Mouse (Mus musculus) intestine, embryonic 15.5 days (tissue): Measurements from ENCODE around the gene Zfp740. TPM values are rescaled to one million over a fixed set of nuclear protein-coding genes. Genes with fewer than 3 reads are reported as not detected.
A peak's percentile ranks its signal among the peaks of the same experiment; 100 is the strongest.

Experiments
- ATAC-seq: fragments of 200-750 bp; cut with Nextera tagmentation; 2 replicates; pipeline ENCODE4 v1.8.0; 2017; ENCODE audit warnings: moderate TSS enrichment, moderate library complexity
- H3K27ac ChIP-seq: fragments of 300-500 bp; sonication (generic); 2 replicates; pipeline ENCODE4 v1.5.1; 2015; ENCODE audit warnings: mild to moderate bottlenecking, inconsistent platforms
- H3K27me3 ChIP-seq: fragments of 300-500 bp; sonication (generic); replicated peaks from 2 replicates; pipeline ENCODE4 v1.6.1; 2015; ENCODE audit warnings: inconsistent platforms
- H3K36me3 ChIP-seq: fragments of 300-500 bp; sonication (generic); 2 replicates; pipeline ENCODE4 v1.6.1; 2015; ENCODE audit warnings: inconsistent platforms
- H3K4me1 ChIP-seq: fragments of 300-500 bp; sonication (generic); replicated peaks from 2 replicates; pipeline ENCODE4 v1.6.1; 2015; ENCODE audit warnings: inconsistent platforms
- H3K4me2 ChIP-seq: fragments of 300-500 bp; sonication (generic); replicated peaks from 2 replicates; pipeline ENCODE4 v1.6.1; 2015; ENCODE audit warnings: mild to moderate bottlenecking, inconsistent platforms
- H3K4me3 ChIP-seq: fragments of 300-500 bp; sonication (generic); replicated peaks from 2 replicates; pipeline ENCODE4 v1.5.1; 2015; ENCODE audit warnings: inconsistent platforms
- H3K9ac ChIP-seq: fragments of 300-500 bp; sonication (generic); 2 replicates; pipeline ENCODE4 v1.6.1; 2015; ENCODE audit warnings: inconsistent platforms
- H3K9me3 ChIP-seq: fragments of 300-500 bp; sonication (generic); 2 replicates; pipeline ENCODE4 v1.6.1; 2016; ENCODE audit warnings: inconsistent platforms
- WGBS: fragments of 180-500 bp; shearing (Covaris S2); methylation state at CpG from one replicate; pipeline ENCODE4 v1.1.7; 2015; 5-methylcytosine and 5-hydroxymethylcytosine counted together
- polyA plus RNA-seq: library from polyadenylated mRNA; unstranded; fragments of >200 nt; fragmentation: Nextera tagmentation; extraction: Ambion mirVana; gene quantifications from 2 replicates; pipeline ENCODE4 v1.2.1, GENCODE M21; 2015

The Zfp740 gene
- polyA plus RNA-seq, 1 experiment from 2014 or later = 44.1 TPM

DNA sequence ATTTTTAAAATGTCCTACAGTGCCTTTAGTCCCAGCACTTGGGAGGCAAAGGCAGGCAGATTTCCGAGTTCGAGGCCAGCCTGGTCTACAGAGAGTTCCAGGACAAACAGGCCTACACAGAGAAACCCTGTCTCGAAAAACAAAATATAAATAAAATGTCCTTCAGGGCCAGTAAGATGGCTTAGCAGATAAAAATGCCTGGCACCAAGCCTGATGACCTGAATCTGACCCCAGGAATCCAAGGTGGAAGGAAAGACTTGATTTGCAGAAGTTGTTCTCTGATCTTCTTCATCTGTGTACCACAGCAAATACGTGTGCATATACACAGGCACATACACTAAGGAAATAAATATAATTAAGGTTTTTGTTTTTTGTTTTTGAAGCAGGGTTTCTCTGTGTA, 7.7 kb upstream of the Zfp740 start:
- H3K9ac ChIP-seq = no peak overlapping the region; the same call in 1 of the 2 replicates
- no peak for ATAC-seq
- H3K27me3 ChIP-seq = no peaks in the 10 kb centered on the region
- WGBS = 54% methylated on average over 4 of the region's 4 CpGs
- no peak overlapping the region for H3K4me3 ChIP-seq
- no peak overlapping the region for H3K27ac ChIP-seq
- peaks cover 12% of the 10 kb centered on the region; the same call in 1 of the 2 replicates for H3K4me1 ChIP-seq
- no peaks in the 10 kb centered on the region for H3K9me3 ChIP-seq
- H3K36me3 ChIP-seq = peaks cover 5% of the 10 kb centered on the region; the same call in 1 of the 2 replicates
- no peak overlapping the region for H3K4me2 ChIP-seq

DNA sequence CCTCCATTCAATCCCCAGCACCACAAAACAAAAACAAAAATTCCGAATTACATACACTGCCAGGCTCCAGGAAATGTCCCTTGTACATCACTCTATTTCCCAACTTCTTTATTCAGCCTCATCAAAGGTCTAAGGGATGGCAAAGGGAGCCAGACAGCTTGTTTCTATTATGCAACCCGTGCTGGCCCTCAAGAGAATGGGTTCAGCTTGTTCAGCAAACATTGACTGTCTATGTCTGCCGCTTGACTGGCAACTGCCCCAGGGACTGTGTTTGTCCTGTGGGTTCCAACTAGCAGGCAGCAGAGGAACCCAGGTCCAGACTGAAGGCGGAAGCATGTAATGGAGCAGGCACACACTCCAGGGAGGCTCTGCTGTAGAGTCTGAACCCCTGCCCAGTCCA, 4.2 kb upstream of the Zfp740 start:
- Histone ChIP-seq H3K36me3 (peaks cover 5% of the 10 kb centered on the region; the same call in 1 of the 2 replicates), H3K9me3 (no peaks in the 10 kb centered on the region), H3K4me2 (no peak overlapping the region), H3K9ac (no peak overlapping the region), H3K27ac (no peak overlapping the region), H3K27me3 (no peaks in the 10 kb centered on the region), H3K4me3 (no peak overlapping the region), H3K4me1 (peaks cover 7% of the 10 kb centered on the region)
- ATAC-seq = no peak
- 76% methylated on average over 4 of the region's 4 CpGs for WGBS

DNA sequence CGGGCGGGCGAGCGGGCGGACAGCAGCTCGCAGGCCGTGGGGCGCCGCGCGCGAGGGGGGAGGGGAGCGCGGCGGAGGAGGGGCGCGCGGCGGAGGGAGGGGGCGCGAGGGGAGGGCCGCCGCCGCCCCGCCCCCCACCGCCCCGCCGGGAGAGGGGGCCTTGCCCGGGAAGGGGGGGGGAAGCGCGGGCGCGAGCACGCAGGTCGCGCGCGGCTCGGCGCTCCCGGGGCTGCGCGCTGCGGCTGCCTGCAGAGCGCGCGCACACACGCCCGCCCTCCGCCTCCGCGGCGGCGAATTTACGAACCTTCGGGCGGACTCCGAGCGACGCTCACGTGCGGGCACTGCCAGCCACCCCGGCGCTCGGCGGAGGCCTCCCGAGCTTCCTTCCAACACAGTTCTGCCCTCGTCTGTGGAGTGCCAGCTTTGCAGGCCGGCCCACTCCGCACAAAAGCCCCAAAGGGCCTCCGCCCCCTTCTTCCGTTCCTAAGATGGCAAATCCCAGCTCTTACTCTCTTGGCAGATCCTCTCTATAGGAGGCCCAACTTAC, 859 bp downstream of the Zfp740 start:
- 0% methylated on average over 39 of the region's 72 CpGs for WGBS
- Histone ChIP-seq H3K27me3 (no peaks in the 10 kb centered on the region), H3K9ac (peak overlapping the region; percentile 98), H3K4me2 (peak overlapping the region; percentile 84), H3K9me3 (no peaks in the 10 kb centered on the region), H3K27ac (peak overlapping the region; percentile 100), H3K36me3 (peaks cover 21% of the 10 kb centered on the region), H3K4me1 (peaks cover 36% of the 10 kb centered on the region), H3K4me3 (peak overlapping the region; percentile 92)
- peak; percentile 68 for ATAC-seq

DNA sequence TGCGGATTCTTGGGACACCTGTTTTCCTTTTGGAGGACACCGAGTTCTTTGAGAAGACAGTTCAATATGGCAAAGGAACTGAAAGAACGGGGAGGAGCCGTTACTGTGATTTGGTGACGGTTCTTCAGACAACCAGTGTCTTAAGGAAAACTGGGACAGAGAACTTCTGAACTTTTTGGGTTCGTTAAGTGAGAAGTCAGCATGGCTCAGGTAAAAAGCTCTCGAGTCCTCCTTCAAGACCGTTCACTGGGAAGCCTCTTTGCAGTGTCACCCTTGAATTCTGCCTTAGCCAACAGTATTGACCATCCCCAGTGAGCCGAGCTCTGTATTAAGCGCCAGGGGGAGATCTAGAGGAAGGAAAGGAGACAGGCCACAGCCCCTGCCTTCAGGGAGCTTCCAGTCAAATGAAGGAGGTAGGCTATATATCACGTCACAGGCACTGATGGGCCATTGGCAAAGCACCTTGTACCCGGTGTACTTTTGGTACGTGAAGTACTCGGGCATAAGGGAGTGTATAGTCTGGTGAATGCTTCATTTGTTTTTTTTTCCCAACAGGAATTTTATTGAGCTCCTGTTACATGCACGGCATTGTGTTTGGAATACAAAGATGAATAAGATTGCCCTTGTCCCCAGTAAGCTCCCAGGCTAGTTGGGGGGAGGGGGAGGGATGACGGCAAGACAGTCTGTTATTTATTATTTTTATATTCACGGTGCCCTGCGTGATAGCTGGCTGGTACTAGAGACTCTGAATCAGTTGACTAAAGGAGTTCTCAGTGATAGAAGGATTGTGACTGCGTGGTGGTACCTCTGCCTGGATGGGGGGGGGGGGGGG, 1.8 kb downstream of the Zfp740 start, which contains the start of gene Csad:
Gene Csad, minus strand, starts transcription at position 51 of the 832 bp plus-strand sequence.
- H3K4me3 ChIP-seq = peak within 1 kb of the TSS; percentile 92
- H3K27me3 ChIP-seq = no peaks in the 10 kb centered on the region
- H3K27ac ChIP-seq = peak within 1 kb of the TSS; percentile 100
- peak within 1 kb of the TSS; percentile 98 for H3K9ac ChIP-seq
- H3K36me3 ChIP-seq = peaks cover 20% of the 10 kb centered on the region
- ATAC-seq = no peak
- H3K4me2 ChIP-seq = peak within 1 kb of the TSS; percentile 84
- no peaks in the 10 kb centered on the region for H3K9me3 ChIP-seq
- WGBS = 45% methylated on average over 19 of the region's 19 CpGs
- peaks cover 36% of the 10 kb centered on the region for H3K4me1 ChIP-seq

DNA sequence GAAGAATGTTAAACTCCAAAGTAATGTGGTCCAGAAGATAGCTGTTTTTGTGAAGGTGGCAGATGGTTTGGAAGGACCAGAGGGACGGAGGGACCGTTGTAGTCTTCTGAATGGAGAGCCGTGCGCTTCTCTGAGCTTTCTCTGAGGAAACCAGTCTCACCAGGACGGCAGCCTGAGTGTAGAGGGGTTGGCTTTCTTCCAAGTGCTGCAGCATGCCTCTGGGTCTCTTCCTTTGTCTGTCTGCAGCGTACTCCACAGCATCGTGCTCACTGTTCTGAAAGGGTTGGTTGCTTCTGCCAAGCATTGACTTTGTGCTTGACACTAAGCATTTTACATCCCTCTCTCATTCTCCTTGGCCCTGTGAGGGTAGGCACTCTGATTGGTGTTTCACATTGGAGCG, 2.7 kb downstream of the Zfp740 start:
- Histone ChIP-seq H3K4me1 (peaks cover 36% of the 10 kb centered on the region), H3K36me3 (peaks cover 23% of the 10 kb centered on the region), H3K27me3 (no peaks in the 10 kb centered on the region), H3K9me3 (no peaks in the 10 kb centered on the region), H3K4me3 (peak overlapping the region; percentile 92), H3K9ac (peak overlapping the region; percentile 98; the same call in 1 of the 2 replicates), H3K27ac (peak overlapping the region; percentile 54), H3K4me2 (peak overlapping the region; percentile 84)
- no peak for ATAC-seq
- WGBS = 36% methylated on average over 8 of the region's 8 CpGs

DNA sequence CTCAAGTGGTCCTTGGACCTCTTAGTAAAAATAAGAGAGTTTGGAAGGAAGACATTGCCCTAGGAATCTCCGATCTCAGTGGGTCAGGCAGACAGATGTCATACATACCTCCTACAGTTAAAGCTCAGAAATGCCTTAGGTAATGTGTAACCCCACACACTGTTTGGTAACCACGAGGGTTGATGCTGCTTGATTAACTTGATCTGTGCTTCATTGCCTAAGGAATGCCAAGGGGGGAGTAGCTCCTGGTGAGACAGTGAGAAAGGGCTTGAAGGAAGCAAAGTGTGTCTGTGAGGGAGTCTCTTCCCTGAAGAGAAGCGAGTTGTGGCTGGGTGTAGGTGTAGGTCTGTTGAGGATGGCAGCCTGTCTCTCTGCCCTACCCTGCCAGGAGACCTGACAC, 4.3 kb downstream of the Zfp740 start:
- peaks cover 34% of the 10 kb centered on the region for H3K36me3 ChIP-seq
- ATAC-seq = no peak
- H3K4me2 ChIP-seq = no peak overlapping the region
- no peak overlapping the region for H3K4me3 ChIP-seq
- H3K27ac ChIP-seq = no peak overlapping the region
- H3K27me3 ChIP-seq = no peaks in the 10 kb centered on the region
- H3K9me3 ChIP-seq = no peaks in the 10 kb centered on the region
- peak overlapping the region; percentile 1; the same call in 1 of the 2 replicates for H3K9ac ChIP-seq
- 78% methylated on average over 3 of the region's 3 CpGs for WGBS
- H3K4me1 ChIP-seq = peaks cover 34% of the 10 kb centered on the region

DNA sequence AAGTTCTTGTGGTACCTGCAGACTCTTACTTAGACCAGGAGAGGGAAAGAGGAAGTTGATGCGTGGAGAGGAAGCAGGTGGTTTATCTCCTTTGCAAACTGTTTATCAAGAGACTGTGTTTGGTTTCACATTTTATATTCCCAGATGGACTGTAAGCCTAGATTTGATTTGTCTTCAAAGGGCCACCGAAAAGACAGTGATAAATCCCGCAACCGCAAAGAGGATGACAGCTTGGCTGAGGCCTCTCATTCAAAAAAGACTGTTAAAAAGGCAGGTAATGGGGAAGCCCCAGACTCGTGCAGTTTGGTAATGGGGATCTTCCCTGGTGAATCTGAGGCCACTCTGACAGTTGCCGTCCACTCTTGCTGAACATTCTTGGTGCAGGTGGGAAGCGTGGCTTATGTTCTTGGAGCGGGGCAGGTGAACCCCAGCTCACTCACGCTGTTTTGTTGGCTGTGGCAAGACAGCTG, 5.1 kb downstream of the Zfp740 start:
- Histone ChIP-seq H3K4me1 (peaks cover 30% of the 10 kb centered on the region), H3K4me2 (no peak overlapping the region), H3K36me3 (peaks cover 41% of the 10 kb centered on the region), H3K4me3 (no peak overlapping the region), H3K9ac (no peak overlapping the region), H3K27me3 (no peaks in the 10 kb centered on the region), H3K27ac (no peak overlapping the region), H3K9me3 (no peaks in the 10 kb centered on the region)
- WGBS = 66% methylated on average over 9 of the region's 9 CpGs
- no peak for ATAC-seq

DNA sequence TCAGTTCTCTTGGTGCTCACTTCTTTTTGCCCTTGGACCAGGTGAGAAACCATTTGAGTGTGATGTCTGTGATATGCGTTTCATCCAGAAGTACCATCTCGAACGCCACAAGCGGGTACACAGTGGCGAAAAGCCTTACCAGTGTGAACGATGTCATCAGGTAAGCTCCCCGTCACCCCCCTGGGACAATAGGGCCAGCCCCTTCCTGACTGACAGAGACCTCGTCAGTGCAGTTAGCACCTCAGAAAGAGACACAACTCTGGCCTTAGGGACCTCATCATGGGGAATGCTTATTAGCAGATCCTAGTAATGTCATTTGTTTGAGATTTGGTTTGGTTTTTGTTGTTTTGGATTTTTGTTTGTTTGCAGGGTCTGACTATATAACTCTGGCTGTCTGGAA, 6.1 kb downstream of the Zfp740 start:
- Histone ChIP-seq H3K9me3 (no peaks in the 10 kb centered on the region), H3K36me3 (peaks cover 41% of the 10 kb centered on the region), H3K27ac (no peak overlapping the region), H3K9ac (no peak overlapping the region), H3K4me2 (no peak overlapping the region), H3K27me3 (no peaks in the 10 kb centered on the region), H3K4me1 (peaks cover 30% of the 10 kb centered on the region), H3K4me3 (no peak overlapping the region)
- WGBS = 88% methylated on average over 8 of the region's 8 CpGs
- ATAC-seq = no peak

DNA sequence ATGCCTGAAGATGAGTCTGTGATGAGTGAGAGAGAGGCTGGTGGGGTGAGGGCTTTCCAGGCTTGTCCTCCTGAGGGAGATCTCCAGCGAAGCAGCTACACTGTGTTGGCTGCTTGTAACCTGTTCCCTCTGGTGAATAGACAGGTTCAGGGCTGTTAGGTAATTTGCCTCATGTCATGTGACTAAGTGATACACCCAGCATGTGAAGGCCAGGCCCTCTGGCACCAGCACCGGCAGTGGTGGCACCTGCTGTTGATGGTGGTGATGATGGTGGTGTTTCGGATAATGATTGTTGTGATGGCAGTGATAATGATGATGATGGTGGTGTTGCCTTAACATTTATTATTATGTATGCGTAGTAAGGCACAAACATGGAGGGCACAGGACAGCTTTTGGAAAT, 7.8 kb downstream of the Zfp740 start:
- H3K36me3 ChIP-seq = peaks cover 46% of the 10 kb centered on the region
- peak; percentile 51; the same call in 1 of the 2 replicates for ATAC-seq

DNA sequence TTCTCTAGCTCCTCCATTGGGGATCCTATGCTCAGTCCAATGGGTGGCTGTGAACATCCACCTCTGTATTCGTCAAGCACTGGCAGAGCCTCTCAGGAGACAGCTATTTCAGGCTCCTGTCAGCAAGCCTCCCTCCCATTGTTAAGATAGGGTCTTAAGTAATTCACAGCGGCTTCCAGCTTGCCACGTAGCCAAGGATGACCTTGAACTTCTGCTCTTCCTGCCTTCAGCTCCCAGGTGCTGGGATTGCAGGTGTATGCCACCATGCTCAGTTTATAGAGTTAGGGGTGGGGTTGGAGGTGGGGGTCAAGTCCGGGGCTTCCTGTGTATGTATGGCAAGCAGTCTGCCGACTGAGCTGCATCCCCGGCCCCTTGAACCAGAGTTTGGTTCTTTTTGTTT, 8.8 kb downstream of the Zfp740 start:
- Histone ChIP-seq H3K27me3 (no peaks in the 10 kb centered on the region), H3K9ac (no peak overlapping the region), H3K36me3 (peaks cover 49% of the 10 kb centered on the region), H3K4me3 (no peak overlapping the region), H3K4me2 (no peak overlapping the region), H3K27ac (no peak overlapping the region), H3K9me3 (no peaks in the 10 kb centered on the region), H3K4me1 (peaks cover 9% of the 10 kb centered on the region; the same call in 1 of the 2 replicates)
- 67% methylated on average over 6 of the region's 6 CpGs for WGBS
- ATAC-seq = no peak

More for the DNA sequence above, 7.8 kb downstream of the Zfp740 start:
- Histone ChIP-seq H3K4me1 (peaks cover 14% of the 10 kb centered on the region), H3K27me3 (no peaks in the 10 kb centered on the region), H3K9ac (no peak overlapping the region), H3K4me3 (no peak overlapping the region), H3K27ac (no peak overlapping the region), H3K9me3 (no peaks in the 10 kb centered on the region), H3K4me2 (no peak overlapping the region)
- WGBS = 88% methylated on average over 4 of the region's 4 CpGs

DNA sequence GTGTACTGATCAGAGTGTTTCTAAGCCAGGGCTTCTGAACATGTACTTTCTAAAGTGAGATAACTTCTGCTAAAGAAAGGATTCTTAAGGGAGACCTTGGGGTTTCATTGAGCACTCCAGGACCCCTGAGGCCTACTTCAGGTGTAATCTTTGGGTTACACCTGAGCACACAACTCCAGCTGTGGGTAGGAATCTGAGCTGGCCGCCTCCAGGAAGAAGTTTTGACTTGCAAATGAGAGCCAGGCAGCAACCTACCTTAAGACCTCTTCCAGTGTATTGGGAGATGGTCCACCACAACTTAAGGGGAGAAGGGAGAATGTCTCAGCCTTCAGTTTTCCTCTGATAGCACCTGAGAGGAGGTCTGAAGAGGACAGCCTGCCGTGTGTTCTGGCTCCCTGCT, 11.1 kb downstream of the Zfp740 start:
- H3K4me3 ChIP-seq = no peak overlapping the region
- H3K27ac ChIP-seq = no peak overlapping the region
- ATAC-seq = no peak
- 42% methylated on average over 2 of the region's 2 CpGs for WGBS
- H3K9me3 ChIP-seq = no peaks in the 10 kb centered on the region
- no peak overlapping the region for H3K4me2 ChIP-seq
- no peaks in the 10 kb centered on the region for H3K4me1 ChIP-seq
- H3K36me3 ChIP-seq = peaks cover 30% of the 10 kb centered on the region
- H3K9ac ChIP-seq = no peak overlapping the region
- no peaks in the 10 kb centered on the region for H3K27me3 ChIP-seq

DNA sequence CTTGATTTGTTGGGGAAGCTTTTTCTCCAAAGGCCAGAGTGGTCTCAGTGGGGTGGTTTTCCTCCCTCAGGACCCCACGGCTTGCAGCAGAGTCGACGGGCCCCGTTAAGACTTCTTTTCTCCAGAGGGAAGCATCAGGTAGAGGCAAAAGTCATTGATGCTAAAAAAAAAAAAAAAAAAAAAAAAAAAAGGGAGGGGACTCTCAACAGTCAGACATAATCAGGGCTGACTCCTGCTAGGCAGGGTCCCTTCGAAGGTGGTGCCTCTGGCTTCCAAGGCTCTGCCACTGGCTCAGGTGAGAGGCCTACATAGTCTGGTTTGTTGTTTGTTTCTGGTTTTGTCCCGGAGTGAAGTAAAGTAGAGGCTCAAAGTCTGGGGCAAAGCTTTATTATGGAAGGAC, 12.6 kb downstream of the Zfp740 start:
- peaks cover 28% of the 10 kb centered on the region for H3K36me3 ChIP-seq

More for the DNA sequence above, 12.6 kb downstream of the Zfp740 start:
- Histone ChIP-seq H3K4me2 (no peak overlapping the region), H3K9me3 (no peaks in the 10 kb centered on the region), H3K27ac (no peak overlapping the region), H3K27me3 (no peaks in the 10 kb centered on the region), H3K4me3 (no peak overlapping the region), H3K9ac (no peak overlapping the region), H3K4me1 (no peaks in the 10 kb centered on the region)
- WGBS = 70% methylated on average over 6 of the region's 6 CpGs
- no peak for ATAC-seq
